Mouse (Mus musculus) hematopoietic stem cell, adult 5-6 weeks (primary cell): ENCODE results near the gene Trmt44. TPM values are rescaled to one million over a fixed set of nuclear protein-coding genes. Genes with fewer than 3 reads are reported as not detected.
"Not testable (repeated sequence)": the region's sequence is repeated elsewhere in the genome, so short reads cannot be mapped to it uniquely, and the experiment has no call there.

ENCODE experiments used
- ATAC-seq, 2 experiments: fragments of 125-278 bp in 1 of 2; replicated peaks in 1 of 2; 2 replicates each; pipeline ENCODE4 v1.8.0; 2016 to 2017; ENCODE audit warnings: inconsistent platforms in 2 of 2, mild to moderate bottlenecking in 2 of 2, moderate number of reproducible peaks in 2 of 2, low read depth in 1 of 2, moderate TSS enrichment in 1 of 2; ENCODE audit not compliant: low FRiP score in 2 of 2, poor library complexity in 2 of 2, severe bottlenecking in 2 of 2, insufficient read depth in 1 of 2, low TSS enrichment in 1 of 2
- total RNA-seq: library from RNA; stranded (forward); fragments of 172-1452, 232-1000 nt; gene quantifications from 2 replicates; pipeline ENCODE4 v1.2.3, GENCODE M21; 2017

Trmt44 gene
- total RNA-seq, 1 experiment from 2014 or later = 4.4 TPM

- no peak for ATAC-seq
These were observed 19.9 kb upstream of the Trmt44 start for GRCm38 (mm10) chr5:35594768-35595167.

GRCm38 (mm10) chr5:35593272-35593671 lies 18.4 kb upstream of the Trmt44 start:
- no peak for ATAC-seq

- no peak for ATAC-seq
These were observed 18.0 kb upstream of the Trmt44 start for GRCm38 (mm10) chr5:35592824-35593223.

- no peak for ATAC-seq
These were observed 17.3 kb upstream of the Trmt44 start for GRCm38 (mm10) chr5:35592081-35592736.

- ATAC-seq = no peak
These were observed 16.6 kb upstream of the Trmt44 start for GRCm38 (mm10) chr5:35591497-35591896.

- ATAC-seq = not testable (repeated sequence)
These were observed 9.4 kb upstream of the Trmt44 start for GRCm38 (mm10) chr5:35584259-35584658.

GRCm38 (mm10) chr5:35583221-35583783 lies 8.4 kb upstream of the Trmt44 start:
- peak; percentile 10 to 51; a peak in 2 of 4 replicates for ATAC-seq

GRCm38 (mm10) chr5:35582445-35583220 lies 7.8 kb upstream of the Trmt44 start, which contains the start of gene Acox3:
Acox3 (plus strand) TSS chr5:35583040.
- peak; percentile 89 to 91 for ATAC-seq

GRCm38 (mm10) chr5:35580156-35580922 lies 5.5 kb upstream of the Trmt44 start:
- no peak for ATAC-seq

GRCm38 (mm10) chr5:35579247-35579893 lies 4.5 kb upstream of the Trmt44 start:
- no peak for ATAC-seq

- no peak for ATAC-seq
These were observed 3.5 kb upstream of the Trmt44 start for GRCm38 (mm10) chr5:35578411-35578810.

- ATAC-seq = no peak
These were observed 1.6 kb upstream of the Trmt44 start for GRCm38 (mm10) chr5:35576409-35577020.

GRCm38 (mm10) chr5:35571546-35571945 lies 3.3 kb downstream of the Trmt44 start:
- no peak for ATAC-seq

GRCm38 (mm10) chr5:35566632-35567031 lies 8.2 kb downstream of the Trmt44 start:
- no peak for ATAC-seq

GRCm38 (mm10) chr5:35565217-35565616 lies 9.7 kb downstream of the Trmt44 start:
- ATAC-seq = no peak

- peak; percentile 52 to 64; a peak in 3 of 4 replicates for ATAC-seq
These were observed 11.4 kb downstream of the Trmt44 start for GRCm38 (mm10) chr5:35563449-35563848.

- no peak for ATAC-seq
These were observed 12.3 kb downstream of the Trmt44 start for GRCm38 (mm10) chr5:35562616-35563015.
